Mouse (Mus musculus) CD4-positive, CD25-positive, alpha-beta regulatory T cell, adult 2 months (primary cell): ENCODE data around the gene Ano6.

ENCODE experiments used
- DNase-seq: peaks from one replicate; pipeline ENCODE4 v3.0.0-alpha.2; 2012; ENCODE audit warnings: low read depth, low spot score

Gene Ano6

DNA sequence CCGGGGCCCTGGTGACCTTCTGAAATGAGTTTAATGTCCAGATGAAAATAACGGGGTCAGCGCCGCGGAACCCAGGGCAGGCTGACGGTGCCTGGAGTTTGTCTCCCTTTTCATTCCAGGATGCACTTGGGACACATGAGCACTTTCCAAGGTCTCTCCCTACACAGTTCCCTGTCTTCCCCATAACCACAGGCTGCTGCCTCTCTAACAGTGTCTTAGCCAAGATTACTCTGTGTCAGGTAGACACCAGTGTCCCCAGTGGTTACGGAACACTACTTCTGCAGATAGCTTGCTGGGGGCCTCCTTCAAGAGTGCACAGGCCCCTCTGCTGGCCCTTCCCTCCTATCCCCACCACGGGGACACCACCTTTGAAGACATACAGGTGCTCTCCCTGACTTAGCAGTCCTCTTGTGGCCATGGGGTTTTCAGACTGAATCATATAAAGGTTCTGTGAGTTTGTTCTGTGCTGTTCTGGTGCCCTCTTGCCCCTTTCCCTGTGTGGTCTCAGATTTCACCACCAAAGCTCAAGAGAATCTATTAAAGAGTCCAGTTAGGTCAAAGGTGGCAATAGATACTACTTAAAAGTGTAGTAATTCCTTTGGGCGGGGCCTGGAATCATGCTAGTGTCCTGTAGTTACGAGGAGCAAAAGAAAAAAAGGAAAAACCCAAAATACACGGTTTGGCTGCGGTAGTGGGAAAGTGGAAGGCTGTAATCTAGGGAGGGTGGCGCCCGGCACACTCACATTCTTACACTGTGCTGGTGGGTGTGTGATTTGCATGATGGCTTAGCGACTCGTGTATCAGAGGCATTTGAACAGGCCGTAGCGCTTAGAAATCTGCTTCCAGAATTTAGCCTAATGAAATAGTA lies 95.5 kb downstream of the Ano6 start:
- DNase-seq: no peak

GRCm38 (mm10) chr15:95887365-95887764 lies 96.7 kb downstream of the Ano6 start:
- DNase-seq: no peak

GRCm38 (mm10) chr15:95888556-95888955 lies 97.9 kb downstream of the Ano6 start:
- DNase-seq: no peak

DNA sequence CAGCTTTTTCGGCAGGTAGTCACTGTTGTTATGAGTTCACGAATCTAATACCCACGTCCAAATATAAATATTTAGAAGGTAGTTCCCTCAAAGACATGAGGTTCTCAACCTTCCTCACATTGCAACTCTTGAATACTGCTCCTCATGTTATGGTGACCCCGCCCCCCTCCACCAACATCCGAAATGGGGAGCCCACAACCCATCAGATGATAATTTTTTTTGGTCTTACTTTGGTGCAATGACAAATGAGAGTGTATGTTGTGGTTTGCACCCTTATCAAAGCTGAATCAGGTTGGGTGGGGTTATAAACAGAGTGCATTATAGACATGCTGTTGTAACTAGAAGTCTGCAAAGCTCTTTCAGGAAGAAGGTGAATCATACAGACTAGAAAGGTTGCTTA lies 99.7 kb downstream of the Ano6 start:
- no peak for DNase-seq

GRCm38 (mm10) chr15:95892171-95892570 lies 101.5 kb downstream of the Ano6 start:
- DNase-seq: no peak

- no peak for DNase-seq
These were observed 102.3 kb downstream of the Ano6 start for GRCm38 (mm10) chr15:95892929-95893328.

- DNase-seq: no peak
These were observed 105.1 kb downstream of the Ano6 start for GRCm38 (mm10) chr15:95895699-95896098.

GRCm38 (mm10) chr15:95897653-95898052 lies 107.0 kb downstream of the Ano6 start:
- DNase-seq: no peak

GRCm38 (mm10) chr15:95898438-95898837 lies 107.8 kb downstream of the Ano6 start:
- DNase-seq: no peak

DNA sequence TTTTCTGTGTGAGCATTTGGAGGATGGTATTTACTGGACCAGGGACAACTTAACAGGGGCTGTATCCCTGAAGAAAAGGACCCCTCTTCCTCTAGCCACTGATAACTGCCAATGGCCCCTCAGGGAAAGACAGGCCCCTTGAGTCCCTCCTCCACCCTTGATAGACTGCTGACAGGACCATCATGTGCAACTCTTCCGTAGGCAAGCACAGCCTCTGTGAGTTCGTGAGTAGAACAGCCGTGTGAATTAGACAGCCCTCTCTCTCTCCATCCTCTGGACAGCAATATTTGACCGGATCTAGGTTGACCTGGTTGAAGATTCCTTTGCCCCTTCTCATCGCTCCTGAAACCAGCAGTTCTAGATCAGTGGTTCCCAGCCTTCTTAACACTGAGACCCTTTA lies 111.8 kb downstream of the Ano6 start:
- DNase-seq: no peak

DNA sequence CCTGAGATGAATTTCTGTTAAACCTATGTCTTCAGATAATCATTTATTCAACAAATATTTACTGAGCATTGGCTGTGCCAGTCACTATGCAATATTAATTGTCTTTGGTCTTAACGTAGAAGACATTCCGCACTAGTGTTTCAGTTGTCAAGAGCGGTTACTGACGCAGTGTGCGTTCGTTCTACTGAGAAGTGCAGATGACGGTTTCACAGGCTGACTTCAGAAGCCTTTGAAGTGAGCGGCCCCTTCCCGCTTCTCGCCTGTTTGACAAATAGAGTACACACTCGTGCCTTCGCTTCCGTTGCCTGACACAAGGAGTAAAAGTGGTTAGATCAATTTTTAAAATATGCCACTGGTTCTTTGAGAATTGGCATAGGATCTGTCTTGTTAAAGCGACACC lies 113.6 kb downstream of the Ano6 start:
- peak; percentile 10 for DNase-seq

GRCm38 (mm10) chr15:95906017-95906749 lies 115.5 kb downstream of the Ano6 start:
- DNase-seq: no peak

DNA sequence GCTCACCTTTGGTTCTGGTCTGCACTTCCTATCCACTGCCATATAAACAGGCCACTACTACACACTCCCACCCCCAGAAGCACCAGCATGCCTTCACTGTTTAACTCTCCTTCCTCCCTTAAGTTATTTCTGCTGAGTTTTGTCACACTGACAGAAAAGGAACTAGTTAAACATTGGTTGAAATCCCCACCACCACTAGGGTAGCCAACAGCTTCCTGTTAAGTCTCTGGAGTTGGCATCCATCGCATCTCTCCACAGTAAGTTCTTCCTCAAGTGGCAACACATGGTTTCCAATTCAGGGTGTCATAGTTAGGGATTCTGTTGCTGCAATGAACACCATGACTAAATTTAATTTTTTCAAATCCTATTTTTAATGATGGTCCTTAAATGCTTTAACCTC lies 116.2 kb downstream of the Ano6 start:
- DNase-seq: no peak

DNA sequence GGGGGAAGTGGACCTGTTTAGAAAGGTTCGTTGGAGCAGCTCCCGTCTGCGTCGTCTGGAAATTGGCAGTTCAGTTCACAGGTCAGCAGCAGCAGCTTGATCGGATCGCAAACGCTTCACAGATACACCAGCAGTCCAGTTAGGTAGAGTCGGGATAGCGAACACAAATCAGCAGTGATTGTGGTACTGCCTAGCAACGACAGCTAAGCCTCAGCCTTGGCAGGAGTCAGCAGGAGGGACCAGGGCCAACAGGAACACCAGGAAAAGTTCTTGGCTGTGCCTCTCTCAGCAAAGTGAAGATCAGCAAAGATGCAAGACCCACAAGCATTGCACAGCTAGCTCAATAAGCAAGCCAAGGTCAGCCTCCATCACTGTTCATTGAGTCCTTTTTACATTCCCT lies 116.7 kb downstream of the Ano6 start:
- DNase-seq: no peak

DNA sequence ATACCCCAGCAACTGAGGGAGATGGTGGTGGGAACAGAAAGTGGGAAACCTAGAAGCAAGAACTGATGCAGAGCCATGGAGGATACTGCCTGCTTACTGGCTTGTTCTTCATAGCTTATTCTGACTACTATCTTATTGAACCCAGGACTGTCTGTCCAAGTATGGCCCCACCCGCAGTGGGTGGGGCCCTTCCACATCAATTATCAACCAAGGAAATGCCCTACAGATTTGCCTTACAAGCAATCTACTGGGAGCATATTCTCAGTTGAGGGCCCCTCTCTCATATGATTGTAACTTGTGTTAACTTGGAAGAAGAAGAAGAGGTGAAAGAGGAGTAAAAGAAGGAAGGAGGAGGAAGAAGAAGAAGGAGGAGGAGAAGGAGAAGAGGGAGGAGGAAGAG lies 117.3 kb downstream of the Ano6 start:
- DNase-seq: no peak

GRCm38 (mm10) chr15:95910099-95910780 lies 119.6 kb downstream of the Ano6 start:
- no peak for DNase-seq

GRCm38 (mm10) chr15:95914963-95915362 lies 124.3 kb downstream of the Ano6 start:
- no peak for DNase-seq

- DNase-seq: no peak
These were observed 124.8 kb downstream of the Ano6 start for GRCm38 (mm10) chr15:95915477-95915876.

- DNase-seq: no peak
These were observed 126.7 kb downstream of the Ano6 start for GRCm38 (mm10) chr15:95917330-95917729.

- no peak for DNase-seq
These were observed 129.4 kb downstream of the Ano6 start for GRCm38 (mm10) chr15:95920047-95920446.

DNA sequence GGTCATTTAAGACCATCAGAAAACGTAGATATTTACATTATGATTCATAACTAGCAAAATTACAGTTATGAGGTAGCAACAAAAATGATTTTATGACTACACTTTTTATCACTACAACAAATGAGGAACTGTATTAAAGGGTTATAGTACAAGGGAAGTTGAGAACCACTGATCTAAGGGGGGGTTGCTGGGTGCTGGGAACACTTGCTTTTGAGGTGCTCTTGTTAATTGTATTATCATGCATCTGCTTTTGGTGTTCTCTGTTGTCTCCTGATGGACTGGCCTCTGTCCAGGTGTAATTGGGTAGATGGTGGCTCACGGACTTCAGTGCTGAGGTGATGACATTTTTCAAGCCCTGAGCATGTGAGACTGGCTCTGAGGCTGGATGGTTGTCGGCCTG lies 130.4 kb downstream of the Ano6 start:
- no peak for DNase-seq

DNA sequence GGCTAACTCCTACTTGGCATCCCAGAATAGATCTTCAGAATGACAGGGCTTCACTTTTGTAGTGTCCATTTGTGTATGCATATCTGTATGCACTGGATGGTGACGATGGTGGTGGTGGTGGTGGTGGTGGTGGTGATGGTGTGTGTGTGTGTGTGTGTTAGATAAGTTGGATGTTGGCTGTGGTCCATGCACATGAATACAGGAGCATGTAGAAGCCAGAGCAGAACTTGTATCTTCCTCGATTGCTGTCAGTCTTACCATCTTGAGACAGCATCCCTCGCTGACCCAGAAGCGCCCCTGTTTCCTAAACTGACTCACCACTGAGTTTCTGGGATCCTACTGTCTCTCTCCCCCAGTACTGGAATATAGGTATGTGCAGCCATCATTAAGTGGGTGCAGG lies 131.0 kb downstream of the Ano6 start:
- DNase-seq: no peak
